Mouse (Mus musculus) kidney, embryonic 14.5 days (tissue): ENCODE results near the gene Olfr703. TPM values are rescaled to one million over a fixed set of nuclear protein-coding genes. Genes with fewer than 3 reads are reported as not detected.

ENCODE experiments used
- polyA plus RNA-seq: library from polyadenylated mRNA; unstranded; fragments of >200 nt; fragmentation: Nextera tagmentation; extraction: Ambion mirVana; gene quantifications from 2 replicates; pipeline ENCODE4 v1.2.1, GENCODE M21; 2014

Olfr703 gene
- polyA plus RNA-seq, 1 experiment from 2014 or later: not detected

Other genes with a start within 250 kb of the Olfr703 start
- not detected in 2 replicates for gene Olfr693, start 162.8 kb upstream of the Olfr703 start, polyA plus RNA-seq
- not detected in 2 replicates for gene Olfr694, start 151.5 kb upstream of the Olfr703 start, polyA plus RNA-seq
- gene Olfr695, start 127.0 kb upstream of the Olfr703 start, polyA plus RNA-seq: not detected in 2 replicates
- not detected in 2 replicates for gene Olfr697, start 100.9 kb upstream of the Olfr703 start, polyA plus RNA-seq
- not detected in 2 replicates for gene Olfr698, start 88.0 kb upstream of the Olfr703 start, polyA plus RNA-seq
- gene Olfr699, start 50.2 kb upstream of the Olfr703 start, polyA plus RNA-seq: not detected in 2 replicates
- gene Olfr700, start 34.5 kb upstream of the Olfr703 start, polyA plus RNA-seq: not detected in 2 replicates
- not detected in 2 replicates for gene Olfr701, start 29.2 kb upstream of the Olfr703 start, polyA plus RNA-seq
- gene Olfr702, start 9.5 kb upstream of the Olfr703 start, polyA plus RNA-seq: not detected in 2 replicates
- not detected in 2 replicates for gene Olfr704, start 19.8 kb downstream of the Olfr703 start, polyA plus RNA-seq
- not detected in 2 replicates for gene Olfr705, start 33.5 kb downstream of the Olfr703 start, polyA plus RNA-seq
- not detected in 2 replicates for gene Olfr706, start 44.8 kb downstream of the Olfr703 start, polyA plus RNA-seq
- not detected in 2 replicates for gene Olfr707, start 57.9 kb downstream of the Olfr703 start, polyA plus RNA-seq
- gene Olfr1532-ps1, start 64.6 kb downstream of the Olfr703 start, polyA plus RNA-seq: not detected in 2 replicates
- gene Olfr709-ps1, start 88.9 kb downstream of the Olfr703 start, polyA plus RNA-seq: not detected in 2 replicates
- gene Olfr710, start 105.0 kb downstream of the Olfr703 start, polyA plus RNA-seq: not detected in 2 replicates
- gene Olfr6, start 120.6 kb downstream of the Olfr703 start, polyA plus RNA-seq: not detected in 2 replicates
- not detected in 2 replicates for gene Olfr711, start 132.1 kb downstream of the Olfr703 start, polyA plus RNA-seq
- not detected in 2 replicates for gene Olfr2, start 162.7 kb downstream of the Olfr703 start, polyA plus RNA-seq
- gene Olfr713, start 187.8 kb downstream of the Olfr703 start, polyA plus RNA-seq: not detected in 2 replicates
- gene Olfr714, start 227.6 kb downstream of the Olfr703 start, polyA plus RNA-seq: not detected in 2 replicates
- not detected in 2 replicates for gene Olfr17, start 249.9 kb downstream of the Olfr703 start, polyA plus RNA-seq